Mouse (Mus musculus) intestine, embryonic 16.5 days (tissue): Measurements from ENCODE around the gene Gtf2i. TPM values are rescaled to one million over a fixed set of nuclear protein-coding genes. Genes with fewer than 3 reads are reported as not detected.

ENCODE experiments used
- ATAC-seq: fragments of 200-750 bp; cut with Nextera tagmentation; 2 replicates; pipeline ENCODE4 v1.8.0; 2017; ENCODE audit warnings: moderate TSS enrichment, moderate library complexity
- H3K27ac ChIP-seq: fragments of 300-500 bp; sonication (generic); 2 replicates; pipeline ENCODE4 v1.5.1; 2014; ENCODE audit warnings: mild to moderate bottlenecking, low read length
- H3K27me3 ChIP-seq: fragments of 300-500 bp; sonication (generic); replicated peaks from 2 replicates; pipeline ENCODE4 v1.6.1; 2014; ENCODE audit warnings: low read length, control low read depth, mixed read lengths; ENCODE audit not compliant: control insufficient read depth, insufficient read depth
- H3K36me3 ChIP-seq: fragments of 300-500 bp; sonication (generic); 2 replicates; pipeline ENCODE4 v1.6.1; 2014; ENCODE audit warnings: low read length, control low read depth; ENCODE audit not compliant: control insufficient read depth, insufficient read depth
- H3K4me1 ChIP-seq: fragments of 300-500 bp; sonication (generic); 2 replicates; pipeline ENCODE4 v1.6.1; 2014; ENCODE audit warnings: low read length, control low read depth, mixed read lengths; ENCODE audit not compliant: control insufficient read depth, insufficient read depth
- H3K4me2 ChIP-seq: fragments of 300-500 bp; sonication (generic); 2 replicates; pipeline ENCODE4 v1.6.1; 2014; ENCODE audit warnings: low read depth, low read length, control low read depth
- H3K4me3 ChIP-seq: fragments of 300-500 bp; sonication (generic); 2 replicates; pipeline ENCODE4 v1.5.1; 2014; ENCODE audit warnings: mild to moderate bottlenecking, low read length
- H3K9ac ChIP-seq: fragments of 300-500 bp; sonication (generic); 2 replicates; pipeline ENCODE4 v1.6.1; 2014; ENCODE audit warnings: low read depth, low read length
- H3K9me3 ChIP-seq: fragments of 300-500 bp; sonication (generic); 2 replicates; pipeline ENCODE4 v1.6.1; 2016; ENCODE audit warnings: low read length, control low read depth; ENCODE audit not compliant: control insufficient read depth
- WGBS: fragments of 180-500 bp; shearing (Covaris S2); extraction: QIAGEN DNeasy Blood & Tissue Kit; methylation state at CpG from one replicate; pipeline ENCODE4 v1.1.7; 2014; 5-methylcytosine and 5-hydroxymethylcytosine counted together
- polyA plus RNA-seq: library from polyadenylated mRNA; unstranded; fragments of >200 nt; fragmentation: Nextera tagmentation; extraction: Ambion mirVana; gene quantifications from 2 replicates; pipeline ENCODE4 v1.2.1, GENCODE M21; 2015

Gene Gtf2i
- polyA plus RNA-seq, 1 experiment from 2014 or later = 86.7 TPM

DNA sequence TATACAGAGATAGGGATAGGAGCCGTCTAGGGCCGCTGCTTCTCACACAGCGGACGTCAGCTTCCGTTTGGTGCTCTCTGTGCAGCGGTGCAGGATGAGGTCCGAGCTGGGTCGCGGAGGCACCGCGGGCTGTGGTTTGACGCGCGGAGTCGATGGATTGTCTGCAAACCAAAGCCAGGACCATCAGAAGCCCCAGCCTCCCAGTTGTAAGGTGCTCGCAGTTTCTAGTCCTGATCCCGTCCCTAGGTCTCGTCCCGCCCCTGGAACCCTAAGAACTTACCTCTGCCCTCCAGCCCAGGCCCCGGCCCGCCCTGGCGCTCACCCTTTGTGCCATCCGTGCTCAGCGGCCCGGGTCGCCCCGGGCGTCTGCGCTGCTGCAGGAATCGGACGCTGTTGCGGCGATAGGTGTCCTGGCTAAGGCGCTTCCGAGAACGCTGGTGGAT, 92.8 kb downstream of the Gtf2i start:
- peak overlapping the region; percentile 37 for H3K4me3 ChIP-seq
- peak; percentile 45; the same call in 1 of the 2 replicates for ATAC-seq
- 5% methylated on average over 36 of the region's 36 CpGs for WGBS

GRCm38 (mm10) chr5:134221278-134221677, 93.3 kb downstream of the Gtf2i start:
- Histone ChIP-seq H3K27me3 (no peaks in the 10 kb centered on the region), H3K9me3 (no peaks in the 10 kb centered on the region), H3K36me3 (no peaks in the 10 kb centered on the region), H3K4me3 (no peak overlapping the region), H3K9ac (peak overlapping the region; percentile 56; the same call in 1 of the 2 replicates), H3K27ac (no peak overlapping the region), H3K4me2 (peak overlapping the region; percentile 73), H3K4me1 (peaks cover 12% of the 10 kb centered on the region)
- no peak for ATAC-seq
- 44% methylated on average over 4 of the region's 4 CpGs for WGBS

More for the DNA sequence above, 92.8 kb downstream of the Gtf2i start:
- Histone ChIP-seq H3K36me3 (no peaks in the 10 kb centered on the region), H3K4me2 (peak overlapping the region; percentile 73), H3K4me1 (peaks cover 12% of the 10 kb centered on the region), H3K9ac (peak overlapping the region; percentile 56), H3K9me3 (no peaks in the 10 kb centered on the region), H3K27me3 (no peaks in the 10 kb centered on the region), H3K27ac (no peak overlapping the region)

DNA sequence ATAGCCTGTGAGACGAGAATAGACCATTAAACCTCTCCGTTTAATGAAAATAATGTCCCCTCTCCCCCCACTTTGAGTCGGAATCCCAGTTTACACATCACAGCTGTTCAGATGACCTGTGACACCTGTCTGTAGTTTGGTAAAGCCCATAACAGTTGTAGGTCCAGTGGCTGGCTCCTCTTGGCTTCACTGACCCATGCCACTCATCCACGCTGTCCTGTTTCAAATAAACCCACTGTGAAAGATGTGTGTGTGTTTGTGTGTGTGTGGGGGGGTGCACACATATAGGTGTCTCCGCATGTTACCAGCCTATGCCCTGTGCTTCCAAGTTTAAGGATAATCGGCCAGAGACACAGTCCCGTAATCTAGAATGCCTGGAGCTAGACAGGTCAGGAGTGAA, 96.7 kb downstream of the Gtf2i start:
- no peaks in the 10 kb centered on the region for H3K27me3 ChIP-seq
- H3K4me2 ChIP-seq = no peak overlapping the region
- H3K4me3 ChIP-seq = no peak overlapping the region
- WGBS = 85% methylated on average over 7 of the region's 7 CpGs
- no peak overlapping the region for H3K9ac ChIP-seq
- H3K36me3 ChIP-seq = no peaks in the 10 kb centered on the region
- H3K27ac ChIP-seq = no peak overlapping the region
- peaks cover 13% of the 10 kb centered on the region for H3K4me1 ChIP-seq
- H3K9me3 ChIP-seq = no peaks in the 10 kb centered on the region
- no peak for ATAC-seq

DNA sequence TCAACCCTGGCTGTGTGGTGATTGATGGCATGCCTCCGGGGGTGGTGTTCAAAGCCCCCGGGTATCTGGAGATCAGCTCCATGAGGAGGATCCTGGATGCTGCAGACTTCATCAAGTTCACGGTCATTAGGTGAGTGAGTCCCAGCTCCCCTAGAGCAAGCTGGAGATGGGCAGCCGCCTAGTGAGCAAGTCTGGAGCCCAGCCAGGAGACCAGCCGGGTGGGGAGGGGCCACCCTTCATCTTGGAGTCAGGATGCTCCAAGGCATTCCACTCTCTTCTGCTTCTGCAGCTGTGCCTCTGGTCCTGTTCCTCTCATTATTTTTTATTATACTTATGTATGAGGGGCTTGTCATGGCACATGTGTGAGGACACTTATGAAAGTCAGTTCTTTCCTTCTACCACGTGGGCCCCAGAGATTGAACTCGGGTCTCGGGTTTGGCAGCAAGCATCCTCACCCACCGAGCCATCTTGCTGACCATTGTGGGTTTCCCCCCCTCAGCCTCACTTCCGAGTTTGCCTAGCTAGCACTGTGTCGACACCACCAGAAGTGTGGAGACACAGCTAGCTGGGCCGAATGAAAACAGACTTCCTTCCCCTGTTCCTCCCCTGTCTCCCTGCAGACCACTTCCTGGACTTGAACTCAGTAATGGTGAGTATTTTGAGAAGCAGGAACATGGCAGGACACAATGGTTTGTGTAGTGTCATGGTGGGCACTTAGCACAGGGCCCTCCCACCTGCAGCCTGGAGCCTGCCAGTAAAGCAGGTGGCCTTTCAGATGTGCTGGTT, 100.3 kb downstream of the Gtf2i start:
- no peak overlapping the region for H3K9ac ChIP-seq
- no peak for ATAC-seq
- H3K9me3 ChIP-seq = no peaks in the 10 kb centered on the region
- H3K36me3 ChIP-seq = no peaks in the 10 kb centered on the region
- no peaks in the 10 kb centered on the region for H3K27me3 ChIP-seq
- H3K4me1 ChIP-seq = 0 out of 2 replicates have a peak, but pooled peaks cover 4% of the 10 kb centered on the region
- no peak overlapping the region for H3K4me3 ChIP-seq
- H3K27ac ChIP-seq = no peak overlapping the region
- WGBS = 61% methylated on average over 12 of the region's 12 CpGs
- H3K4me2 ChIP-seq = no peak overlapping the region

DNA sequence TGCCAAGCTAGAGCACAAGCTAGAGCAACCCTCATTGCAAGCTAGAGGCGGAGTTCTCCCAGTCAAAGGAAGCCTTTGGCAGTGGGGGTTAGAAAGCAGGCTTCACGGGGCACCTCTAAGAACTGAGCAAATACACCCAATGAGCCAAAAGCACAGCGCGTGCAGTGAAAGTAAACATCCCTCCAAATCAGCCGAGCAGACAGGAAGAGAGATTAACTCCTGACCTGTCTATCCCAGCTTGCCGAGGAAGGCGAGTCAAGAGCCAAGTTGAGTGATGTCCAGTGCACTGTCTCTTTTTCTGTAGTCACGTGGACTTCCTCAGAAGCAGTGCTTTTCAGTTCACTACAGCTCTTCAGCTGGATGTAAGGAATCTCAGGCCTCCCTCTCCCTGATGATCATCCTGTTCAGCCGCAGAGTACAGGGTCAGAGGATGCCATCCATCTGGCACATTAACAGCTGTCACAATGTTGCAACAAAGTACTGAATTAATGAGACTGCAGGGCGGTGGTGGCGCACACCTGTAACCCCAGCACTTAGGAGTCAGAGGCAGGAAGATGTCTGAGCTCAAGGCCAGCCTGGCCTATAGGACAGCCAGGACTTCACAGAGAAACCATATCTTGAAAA, 104.5 kb downstream of the Gtf2i start:
- no peak overlapping the region for H3K27ac ChIP-seq
- H3K4me1 ChIP-seq = 0 out of 2 replicates have a peak, but pooled peaks cover 4% of the 10 kb centered on the region
- WGBS = 24% methylated on average over 11 of the region's 11 CpGs
- no peak overlapping the region for H3K4me2 ChIP-seq
- H3K36me3 ChIP-seq = 0 out of 2 replicates have a peak, but pooled peaks cover 2% of the 10 kb centered on the region
- H3K9me3 ChIP-seq = no peaks in the 10 kb centered on the region
- ATAC-seq = peak; percentile 36; the same call in 1 of the 2 replicates
- H3K27me3 ChIP-seq = no peaks in the 10 kb centered on the region
- H3K9ac ChIP-seq = no peak overlapping the region
- no peak overlapping the region for H3K4me3 ChIP-seq

- H3K4me3 ChIP-seq = no peak overlapping the region
- H3K4me2 ChIP-seq = no peak overlapping the region
- 0 out of 2 replicates have a peak, but pooled peaks cover 6% of the 10 kb centered on the region for H3K36me3 ChIP-seq
- H3K27ac ChIP-seq = no peak overlapping the region
- no peak for ATAC-seq
- no peaks in the 10 kb centered on the region for H3K9me3 ChIP-seq
- 75% methylated on average over 10 of the region's 10 CpGs for WGBS
- no peaks in the 10 kb centered on the region for H3K4me1 ChIP-seq
- H3K9ac ChIP-seq = no peak overlapping the region
- H3K27me3 ChIP-seq = no peaks in the 10 kb centered on the region
Measured at GRCm38 (mm10) chr5:134206721-134207120, 107.8 kb downstream of the Gtf2i start.

GRCm38 (mm10) chr5:134193664-134194063, 120.9 kb downstream of the Gtf2i start:
- Histone ChIP-seq H3K9ac (no peak overlapping the region), H3K36me3 (no peaks in the 10 kb centered on the region), H3K4me2 (no peak overlapping the region), H3K27ac (no peak overlapping the region), H3K9me3 (no peaks in the 10 kb centered on the region), H3K4me1 (no peaks in the 10 kb centered on the region), H3K27me3 (no peaks in the 10 kb centered on the region), H3K4me3 (no peak overlapping the region)
- no peak for ATAC-seq
- WGBS = 84% methylated on average over 8 of the region's 8 CpGs

DNA sequence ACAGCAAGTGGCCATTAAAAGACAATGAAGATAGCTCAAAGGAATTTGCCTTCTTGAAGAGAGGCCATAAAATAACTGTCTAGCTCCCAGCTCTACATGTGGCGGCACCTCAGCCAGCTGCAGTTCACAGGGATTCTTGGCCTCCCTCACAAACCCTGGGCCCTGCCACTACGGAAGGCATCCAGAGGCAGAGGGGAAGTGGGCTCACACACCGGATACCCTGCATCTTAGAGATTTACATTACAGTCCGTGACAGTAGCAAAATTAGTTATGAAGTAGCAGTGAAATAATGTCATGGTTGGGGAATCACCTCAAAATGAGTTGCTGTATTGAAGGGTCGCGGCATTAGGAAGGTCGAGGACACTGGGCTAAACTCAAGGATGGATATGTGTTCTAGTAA, 126.0 kb downstream of the Gtf2i start:
- Histone ChIP-seq H3K27me3 (no peaks in the 10 kb centered on the region), H3K4me3 (no peak overlapping the region), H3K4me1 (peaks cover 2% of the 10 kb centered on the region), H3K36me3 (no peaks in the 10 kb centered on the region), H3K4me2 (no peak overlapping the region), H3K9me3 (no peaks in the 10 kb centered on the region; the same call in 1 of the 2 replicates), H3K27ac (no peak overlapping the region), H3K9ac (no peak overlapping the region)
- no peak for ATAC-seq
- WGBS = 65% methylated on average over 7 of the region's 7 CpGs
